Mouse (Mus musculus): Measurements from ENCODE around the gene Ppp1r36.

GRCm38 (mm10) chr12:76380151-76380550 lies 37.2 kb upstream of the Ppp1r36 start:
- TF ChIP-seq POLR2A (IDR thresholded peaks at IDR 0.05; ENCODE audit: borderline replicate concordance, insufficient read depth, low read length) (no peak), CTCF (IDR thresholded peaks at IDR 0.05; ENCODE audit: borderline replicate concordance, insufficient read depth, low read depth, low read length) (no peak)

Data from cerebellum, adult 2 months (tissue).